Mouse (Mus musculus): ENCODE measurements around the gene Atxn7l2. TPM values are rescaled to one million over a fixed set of nuclear protein-coding genes. Genes with fewer than 3 reads are reported as not detected.

The Atxn7l2 gene
- polyA plus RNA-seq, 1 experiment from 2014 or later = 18.1 TPM

DNA sequence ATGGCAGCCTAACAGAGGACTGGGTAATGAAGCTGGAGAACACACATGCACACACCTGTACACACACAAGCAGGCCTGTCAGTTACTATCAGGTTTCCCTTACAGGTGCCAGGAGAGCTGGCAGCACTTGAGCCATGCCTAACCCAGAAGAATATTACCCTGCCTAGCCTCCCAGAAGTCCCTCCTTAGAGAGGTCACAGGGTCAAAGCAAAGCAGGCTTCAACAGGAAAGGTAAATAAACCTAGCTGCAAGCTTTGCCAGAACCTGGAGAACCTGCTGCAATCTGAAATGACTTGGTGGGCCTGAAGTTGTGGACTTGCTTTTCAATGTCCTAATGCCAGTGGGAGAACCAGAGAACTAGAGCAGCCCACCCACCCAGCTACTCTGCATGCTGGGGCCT, 8.2 kb downstream of the Atxn7l2 start:
- no peaks in the 10 kb centered on the region for H3K27me3 ChIP-seq (ENCODE audit: low read depth, poor library complexity, severe bottlenecking)
- peaks cover 44% of the 10 kb centered on the region for H3K4me1 ChIP-seq
- no peak overlapping the region for H3K4me3 ChIP-seq
- H3K9me3 ChIP-seq (replicated peaks) = no peaks in the 10 kb centered on the region
- no peak overlapping the region for H3K27ac ChIP-seq (replicated peaks)
- DNase-seq (ENCODE audit: low spot score) = no peak
- peaks cover 73% of the 10 kb centered on the region for H3K36me3 ChIP-seq

DNA sequence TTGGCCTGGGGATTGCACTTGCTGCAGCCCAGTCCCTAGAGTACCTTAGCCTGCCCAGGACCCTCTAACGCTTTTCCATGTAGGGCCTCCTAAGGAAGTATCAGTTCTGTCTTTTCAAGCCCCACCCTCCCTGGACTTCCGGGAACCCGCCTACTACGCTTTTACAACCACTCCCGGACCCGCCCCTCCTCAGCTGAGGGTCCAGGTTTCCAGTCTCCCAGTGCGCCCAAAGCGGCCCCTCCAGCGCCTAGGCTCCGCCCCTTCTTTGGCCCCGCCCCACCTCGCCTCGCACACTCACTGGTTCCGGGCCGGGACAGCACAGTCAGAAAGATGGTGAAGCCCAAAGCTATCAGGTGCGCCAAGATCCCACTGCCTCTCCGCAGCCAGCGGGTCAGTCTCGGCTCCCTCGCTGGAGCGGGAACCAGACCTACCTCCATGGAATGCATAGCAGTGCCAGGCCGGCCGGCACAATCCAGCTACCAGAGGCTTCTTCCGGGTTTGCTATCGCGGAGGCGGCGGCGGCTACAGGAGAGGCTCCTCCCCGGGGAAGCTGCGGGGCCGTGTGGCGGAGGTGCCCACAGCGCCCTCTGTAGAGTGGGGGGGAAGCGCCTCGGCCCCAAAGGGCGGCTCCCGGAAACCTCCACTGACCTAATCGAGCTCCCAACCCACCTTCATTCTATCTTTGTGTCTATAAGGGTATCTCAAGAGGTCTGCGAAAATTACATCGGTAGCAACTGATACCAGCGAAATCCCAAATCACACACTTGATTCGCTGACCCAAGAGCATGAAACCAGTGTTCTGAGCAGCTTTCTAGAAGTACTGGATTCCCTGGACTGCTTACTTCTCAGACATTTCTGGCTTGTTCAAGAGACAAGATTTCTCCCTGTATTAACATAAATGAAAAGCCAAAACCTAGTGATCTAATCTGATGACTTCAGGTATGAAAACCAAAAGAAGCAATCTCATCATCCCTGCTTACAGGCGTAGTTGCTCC, 10.1 kb downstream of the Atxn7l2 start, which contains the start of gene Cyb561d1:
Gene Cyb561d1 (minus strand): TSS at position 884 of the 995 bp plus-strand sequence.
- H3K36me3 ChIP-seq = peaks cover 54% of the 10 kb centered on the region
- H3K27me3 ChIP-seq (ENCODE audit: low read depth, poor library complexity, severe bottlenecking) = no peaks in the 10 kb centered on the region
- WGBS = 4% methylated on average over 44 of the region's 44 CpGs
- no peaks in the 10 kb centered on the region for H3K9me3 ChIP-seq (replicated peaks)
- peak; percentile 93 for DNase-seq (ENCODE audit: low spot score)
- H3K27ac ChIP-seq (replicated peaks) = peak within 1 kb of the TSS; percentile 89
- H3K4me1 ChIP-seq = peaks cover 60% of the 10 kb centered on the region
- peak within 1 kb of the TSS; percentile 70 for H3K4me3 ChIP-seq

DNA sequence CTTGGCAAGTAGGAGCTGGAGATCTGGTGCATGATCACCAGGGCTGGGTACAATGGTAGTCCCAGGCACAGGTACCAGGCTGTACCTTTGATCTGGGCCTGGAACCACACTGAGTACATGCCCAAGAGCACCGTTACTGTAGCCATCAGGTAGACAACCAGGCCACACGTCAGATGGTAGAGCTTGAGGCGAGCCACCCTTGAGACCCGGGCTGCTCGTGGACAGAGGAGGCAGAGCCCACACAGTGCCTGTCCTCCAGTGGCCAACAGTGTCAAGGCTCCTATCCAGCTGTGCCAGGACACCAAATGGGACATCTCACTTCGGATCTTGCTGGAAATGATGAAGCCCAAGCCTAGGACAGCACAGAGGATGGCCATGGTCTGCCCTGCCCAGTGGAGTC, 11.5 kb downstream of the Atxn7l2 start:
- Histone ChIP-seq H3K4me1 (peaks cover 64% of the 10 kb centered on the region), H3K4me3 (no peak overlapping the region), H3K36me3 (peaks cover 40% of the 10 kb centered on the region), H3K27me3 (ENCODE audit: low read depth, poor library complexity, severe bottlenecking) (no peaks in the 10 kb centered on the region), H3K27ac (replicated peaks) (0 out of 2 replicates have a peak overlapping the region, but pooled peaks have one; percentile 13), H3K9me3 (replicated peaks) (no peaks in the 10 kb centered on the region)
- WGBS = 96% methylated on average over 6 of the region's 6 CpGs
- DNase-seq (ENCODE audit: low spot score) = no peak

DNA sequence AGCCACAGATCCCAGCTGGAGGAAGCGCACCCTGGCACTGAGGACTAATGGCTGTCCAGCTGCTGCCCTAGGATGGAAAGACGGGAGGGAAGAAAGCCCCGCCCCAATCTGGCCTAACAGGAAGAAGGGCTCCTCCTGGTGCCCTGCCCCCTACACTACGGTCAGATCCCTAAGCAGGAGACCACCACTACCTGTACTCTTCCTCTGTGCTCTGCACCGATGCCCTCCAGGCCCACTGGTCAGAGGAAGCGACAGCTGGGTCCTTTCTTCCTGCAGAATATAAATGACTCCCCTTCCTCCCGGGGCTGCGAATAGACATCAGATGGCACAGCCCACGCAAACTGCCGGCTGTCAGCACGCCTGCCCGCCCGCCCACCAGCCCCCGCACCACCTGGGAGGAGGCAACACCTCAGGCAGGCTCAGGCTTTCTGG, 13.7 kb downstream of the Atxn7l2 start:
- no peaks in the 10 kb centered on the region for H3K9me3 ChIP-seq (replicated peaks)
- peaks cover 20% of the 10 kb centered on the region for H3K36me3 ChIP-seq
- H3K27me3 ChIP-seq (ENCODE audit: low read depth, poor library complexity, severe bottlenecking) = no peaks in the 10 kb centered on the region
- H3K27ac ChIP-seq (replicated peaks) = peak overlapping the region; percentile 67
- H3K4me3 ChIP-seq = peak overlapping the region; percentile 11; the same call in 1 of the 2 replicates
- H3K4me1 ChIP-seq = peaks cover 51% of the 10 kb centered on the region
- peak; percentile 47 for DNase-seq (ENCODE audit: low spot score)
- 23% methylated on average over 14 of the region's 14 CpGs for WGBS

DNA sequence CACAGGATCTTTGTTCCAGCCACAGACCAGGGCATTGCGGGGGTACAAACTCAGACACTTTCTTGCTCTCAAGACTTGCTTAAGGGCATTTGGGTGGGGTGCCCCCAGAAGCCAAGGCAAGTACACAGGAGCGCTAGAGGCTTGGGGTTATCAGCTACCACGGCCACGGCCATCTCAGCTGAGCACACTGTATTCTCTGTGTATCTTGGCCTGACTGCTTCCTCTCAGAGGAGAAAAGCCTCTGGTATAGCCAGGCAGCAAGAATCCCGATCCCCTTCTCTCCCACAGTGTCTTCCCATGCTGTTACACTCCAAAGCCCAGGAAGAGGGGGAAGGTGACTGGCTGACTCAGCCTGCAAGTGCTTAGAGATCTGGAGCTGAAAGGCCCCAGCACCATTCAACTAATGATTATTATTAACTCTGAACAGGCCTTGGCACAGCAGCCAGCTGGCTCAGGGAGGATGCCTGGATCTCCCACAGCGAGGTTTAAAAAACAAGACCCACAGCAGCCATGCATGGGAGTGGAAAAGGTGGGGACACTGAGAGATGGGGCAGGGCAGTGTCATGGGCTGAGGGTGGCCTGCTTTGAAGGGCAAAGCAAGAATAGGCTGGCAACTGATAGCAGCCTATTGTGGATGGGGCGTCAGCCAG, 14.7 kb downstream of the Atxn7l2 start:
- 82% methylated on average over 7 of the region's 7 CpGs for WGBS

DNA sequence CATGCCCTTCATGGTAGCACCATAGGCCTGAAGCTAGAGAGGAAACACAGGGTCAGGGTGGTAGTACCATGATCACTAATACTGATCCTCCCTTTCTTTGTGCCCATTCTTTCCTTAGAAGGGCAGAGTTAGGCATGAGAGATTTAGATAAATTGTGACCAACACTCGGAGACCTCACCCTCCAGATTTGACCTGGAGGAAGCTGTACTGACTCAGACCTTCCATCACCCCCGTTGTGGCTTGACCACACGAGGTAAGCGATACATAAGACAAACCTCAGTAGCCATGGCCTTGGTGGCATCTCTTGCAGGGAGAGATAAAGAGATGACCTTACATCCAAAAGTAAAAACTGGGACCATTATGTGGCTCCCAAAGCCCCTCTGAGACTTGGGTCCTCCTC, 15.4 kb downstream of the Atxn7l2 start:
- H3K27ac ChIP-seq (replicated peaks) = no peak overlapping the region
- no peak for DNase-seq (ENCODE audit: low spot score)
- H3K36me3 ChIP-seq = peaks cover 15% of the 10 kb centered on the region
- WGBS = 82% methylated on average over 4 of the region's 4 CpGs
- peaks cover 36% of the 10 kb centered on the region for H3K4me1 ChIP-seq
- no peaks in the 10 kb centered on the region for H3K27me3 ChIP-seq (ENCODE audit: low read depth, poor library complexity, severe bottlenecking)
- no peak overlapping the region for H3K4me3 ChIP-seq
- no peaks in the 10 kb centered on the region for H3K9me3 ChIP-seq (replicated peaks)

More for the DNA sequence above, 14.7 kb downstream of the Atxn7l2 start:
- H3K4me3 ChIP-seq = no peak overlapping the region
- no peaks in the 10 kb centered on the region for H3K9me3 ChIP-seq (replicated peaks)
- DNase-seq (ENCODE audit: low spot score) = no peak
- peaks cover 15% of the 10 kb centered on the region for H3K36me3 ChIP-seq
- peak overlapping the region; percentile 69 for H3K27ac ChIP-seq (replicated peaks)
- peaks cover 44% of the 10 kb centered on the region for H3K4me1 ChIP-seq
- no peaks in the 10 kb centered on the region for H3K27me3 ChIP-seq (ENCODE audit: low read depth, poor library complexity, severe bottlenecking)

DNA sequence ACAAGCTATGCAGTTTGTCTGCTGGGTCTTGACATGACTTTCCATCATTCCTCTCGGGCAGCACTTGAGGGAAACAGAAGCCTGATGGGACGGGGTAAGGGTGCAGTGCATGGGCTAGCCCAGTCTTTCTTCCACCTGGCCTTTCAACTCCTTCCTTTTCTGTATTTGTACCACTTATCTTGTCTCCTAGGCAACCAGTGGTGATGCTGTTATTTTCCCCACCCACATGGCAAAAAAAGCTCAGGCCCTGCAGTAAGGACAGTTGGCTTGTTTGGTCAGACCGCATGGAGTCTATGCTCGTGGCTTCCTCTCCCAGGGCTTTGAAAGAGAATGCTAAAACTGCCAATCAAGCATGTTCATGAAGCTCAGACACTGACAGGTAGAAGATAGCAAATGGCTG, 17.0 kb downstream of the Atxn7l2 start:
- H3K4me1 ChIP-seq = peaks cover 27% of the 10 kb centered on the region
- 83% methylated on average over 4 of the region's 4 CpGs for WGBS
- no peak overlapping the region for H3K27ac ChIP-seq (replicated peaks)
- no peaks in the 10 kb centered on the region for H3K27me3 ChIP-seq (ENCODE audit: low read depth, poor library complexity, severe bottlenecking)
- peaks cover 6% of the 10 kb centered on the region for H3K36me3 ChIP-seq
- no peak for DNase-seq (ENCODE audit: low spot score)
- H3K9me3 ChIP-seq (replicated peaks) = no peaks in the 10 kb centered on the region
- no peak overlapping the region for H3K4me3 ChIP-seq

DNA sequence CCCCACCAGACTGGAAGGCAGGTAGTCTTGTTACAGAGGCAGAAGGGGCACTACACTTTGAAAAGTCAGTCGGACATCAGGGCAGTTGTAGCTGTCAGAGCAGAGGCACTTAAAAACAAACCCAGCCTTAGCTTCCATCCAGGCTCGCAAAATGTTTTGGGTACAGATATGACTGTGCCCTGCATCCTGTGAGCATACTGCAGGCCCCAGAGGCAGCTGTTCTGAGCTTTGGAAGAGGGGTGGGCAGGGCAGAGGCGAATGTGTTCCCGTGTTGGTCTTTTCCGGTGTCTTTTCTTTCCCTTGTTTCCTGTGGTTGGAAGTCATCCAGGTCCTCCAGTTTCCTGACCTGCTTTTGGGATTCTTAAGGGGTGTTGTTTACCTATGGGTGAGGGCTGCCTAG, 20.8 kb downstream of the Atxn7l2 start:
- peaks cover 31% of the 10 kb centered on the region for H3K27me3 ChIP-seq (ENCODE audit: low read depth, poor library complexity, severe bottlenecking)
- H3K27ac ChIP-seq (replicated peaks) = no peak overlapping the region
- peaks cover 32% of the 10 kb centered on the region for H3K4me1 ChIP-seq
- peaks cover 12% of the 10 kb centered on the region for H3K36me3 ChIP-seq
- no peak overlapping the region for H3K4me3 ChIP-seq
- H3K9me3 ChIP-seq (replicated peaks) = no peaks in the 10 kb centered on the region
- WGBS = 84% methylated on average over 5 of the region's 5 CpGs
- no peak for DNase-seq (ENCODE audit: low spot score)

DNA sequence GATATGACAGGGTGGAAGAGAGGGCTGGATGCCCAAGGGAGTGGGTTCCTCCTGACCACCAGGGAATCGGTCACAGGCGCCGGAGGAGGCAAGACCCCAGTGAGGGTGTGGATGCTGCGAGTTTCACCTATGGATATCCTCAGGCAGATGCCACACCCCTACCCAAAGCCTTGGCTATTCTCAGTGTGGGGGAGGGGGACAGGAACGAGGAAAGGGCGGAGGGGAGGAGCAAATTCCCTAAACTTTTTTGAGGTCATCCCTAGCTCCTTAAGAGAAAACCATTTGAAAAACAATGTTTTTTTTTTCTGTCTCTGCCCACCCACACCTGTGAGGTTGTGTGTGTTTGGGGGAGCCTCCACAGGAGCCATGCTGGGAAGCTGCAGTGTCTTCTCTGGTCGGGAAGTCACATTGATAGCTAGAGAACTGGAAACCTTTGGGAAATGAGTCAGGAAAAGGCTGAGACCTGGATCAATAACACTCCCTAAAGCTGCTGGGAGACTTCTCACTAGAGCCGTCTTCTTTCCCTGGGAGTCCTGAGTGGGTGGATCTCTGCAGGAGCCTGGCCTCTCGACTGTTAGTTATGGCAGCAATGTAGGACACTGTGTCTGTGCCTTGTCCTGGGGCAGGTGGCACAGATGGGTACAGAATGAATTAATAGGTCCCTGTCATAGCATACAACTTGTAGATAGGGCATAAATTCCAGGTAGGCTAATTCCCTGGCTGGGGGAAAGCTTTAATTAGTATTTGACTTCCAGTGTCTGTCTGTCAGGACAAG, 21.8 kb downstream of the Atxn7l2 start:
- no peaks in the 10 kb centered on the region for H3K9me3 ChIP-seq (replicated peaks)
- H3K4me3 ChIP-seq = no peak overlapping the region
- H3K4me1 ChIP-seq = peaks cover 29% of the 10 kb centered on the region
- peaks cover 12% of the 10 kb centered on the region for H3K36me3 ChIP-seq
- H3K27ac ChIP-seq (replicated peaks) = no peak overlapping the region
- H3K27me3 ChIP-seq (ENCODE audit: low read depth, poor library complexity, severe bottlenecking) = peaks cover 41% of the 10 kb centered on the region
- no peak for DNase-seq (ENCODE audit: low spot score)
- 70% methylated on average over 9 of the region's 9 CpGs for WGBS

DNA sequence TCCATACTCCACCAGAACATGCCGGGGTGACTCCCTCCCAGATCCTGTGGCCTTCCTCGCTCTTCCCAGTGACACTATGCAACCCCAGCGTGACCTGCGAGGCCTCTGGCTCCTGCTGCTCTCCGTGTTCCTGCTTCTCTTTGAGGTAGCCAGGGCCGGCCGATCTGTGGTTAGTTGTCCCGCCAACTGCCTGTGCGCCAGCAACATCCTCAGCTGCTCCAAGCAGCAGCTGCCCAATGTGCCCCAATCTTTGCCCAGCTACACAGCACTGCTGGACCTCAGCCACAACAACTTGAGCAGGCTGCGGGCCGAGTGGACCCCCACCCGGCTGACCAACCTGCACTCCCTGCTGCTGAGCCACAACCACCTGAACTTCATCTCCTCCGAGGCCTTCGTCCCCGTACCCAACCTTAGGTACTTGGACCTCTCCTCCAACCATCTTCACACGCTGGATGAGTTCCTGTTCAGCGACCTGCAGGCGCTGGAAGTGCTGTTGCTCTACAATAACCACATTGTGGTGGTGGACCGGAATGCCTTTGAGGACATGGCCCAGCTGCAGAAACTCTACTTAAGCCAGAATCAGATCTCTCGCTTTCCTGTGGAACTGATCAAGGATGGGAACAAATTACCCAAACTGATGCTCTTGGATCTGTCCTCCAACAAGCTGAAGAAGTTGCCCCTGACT, 23.5 kb downstream of the Atxn7l2 start:
- Histone ChIP-seq H3K36me3 (peaks cover 12% of the 10 kb centered on the region), H3K4me1 (peaks cover 29% of the 10 kb centered on the region), H3K27me3 (ENCODE audit: low read depth, poor library complexity, severe bottlenecking) (peaks cover 45% of the 10 kb centered on the region), H3K4me3 (peak overlapping the region; percentile 87), H3K9me3 (replicated peaks) (no peaks in the 10 kb centered on the region), H3K27ac (replicated peaks) (no peak overlapping the region)
- no peak for DNase-seq (ENCODE audit: low spot score)
- WGBS = 61% methylated on average over 20 of the region's 20 CpGs

DNA sequence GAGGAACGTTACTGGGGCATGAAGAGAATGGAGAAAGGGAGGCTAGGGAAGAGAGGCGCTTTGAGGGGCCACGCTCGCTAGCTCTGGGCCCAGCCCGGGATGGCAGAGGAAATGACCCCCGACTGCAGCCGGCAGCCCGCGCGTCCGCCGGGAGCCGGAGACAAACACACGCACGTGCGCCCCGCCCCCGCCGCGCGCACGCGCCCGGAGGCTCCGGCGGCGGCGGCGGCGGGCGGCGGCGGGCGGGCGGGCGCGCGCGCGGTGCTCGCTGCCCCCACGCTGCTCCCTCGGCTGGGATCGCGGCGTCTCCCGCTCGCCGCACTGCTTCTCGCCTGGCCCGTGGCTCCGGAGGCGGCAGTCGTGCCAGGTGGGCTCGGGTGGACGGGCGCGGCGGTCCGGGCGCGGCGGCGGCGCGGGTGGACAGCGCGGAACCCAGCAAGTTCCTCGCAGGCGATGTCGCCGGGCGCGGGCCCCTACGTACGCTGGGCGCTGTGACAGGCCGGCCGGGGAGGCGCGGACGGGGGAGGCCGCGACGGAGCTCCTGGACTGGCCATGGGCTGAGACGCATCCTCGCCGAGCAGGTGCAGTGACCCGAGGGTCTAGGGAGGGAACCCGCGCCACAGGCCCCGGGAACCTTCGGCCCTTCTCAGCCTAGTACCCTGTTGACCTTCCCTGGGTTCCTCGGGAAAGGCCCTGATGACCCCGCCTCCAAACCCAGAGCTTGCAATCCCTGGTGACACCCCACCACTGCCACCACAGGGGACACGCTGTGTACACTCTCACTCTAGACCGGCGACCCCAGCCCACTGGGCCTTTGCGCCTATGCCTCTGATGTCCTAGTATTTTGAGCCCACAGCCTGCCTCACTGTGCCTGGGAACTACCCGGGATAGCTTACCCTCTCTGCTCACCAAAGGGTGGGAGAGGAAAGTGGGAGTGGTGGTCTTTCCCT, 24.4 kb downstream of the Atxn7l2 start, which contains the start of gene Amigo1:
Gene Amigo1 (plus strand): TSS at position 238 of the 950 bp plus-strand sequence.
- DNase-seq (ENCODE audit: low spot score) = peak; percentile 62
- 1% methylated on average over 97 of the region's 100 CpGs for WGBS
- Histone ChIP-seq H3K4me1 (peaks cover 29% of the 10 kb centered on the region), H3K36me3 (peaks cover 12% of the 10 kb centered on the region), H3K27me3 (ENCODE audit: low read depth, poor library complexity, severe bottlenecking) (peaks cover 45% of the 10 kb centered on the region), H3K9me3 (replicated peaks) (no peaks in the 10 kb centered on the region), H3K27ac (replicated peaks) (peak within 1 kb of the TSS; percentile 87), H3K4me3 (peak within 1 kb of the TSS; percentile 87)
